Mouse (Mus musculus) heart, adult 11 months (tissue): Measurements from ENCODE around the gene Nr1d1.

Experiments
- DNase-seq: peaks from one replicate; pipeline ENCODE4 v3.0.0; 2022

Nr1d1 gene

GRCm38 (mm10) chr11:98735111-98735510, 40.0 kb downstream of the Nr1d1 start:
- no peak for DNase-seq

GRCm38 (mm10) chr11:98734020-98734419, 41.1 kb downstream of the Nr1d1 start:
- no peak for DNase-seq

GRCm38 (mm10) chr11:98731134-98731533, 44.0 kb downstream of the Nr1d1 start:
- peak; percentile 92 for DNase-seq

GRCm38 (mm10) chr11:98730727-98731126, 44.4 kb downstream of the Nr1d1 start:
- no peak for DNase-seq

- peak; percentile 100 for DNase-seq
Measured at GRCm38 (mm10) chr11:98729119-98729588, 46.0 kb downstream of the Nr1d1 start, which contains the start of gene Med24. TSS of gene Med24 (minus strand) at chr11:98729435.

- DNase-seq: peak; percentile 90
Measured at GRCm38 (mm10) chr11:98725926-98726506, 49.1 kb downstream of the Nr1d1 start.

- peak; percentile 88 for DNase-seq
Measured at GRCm38 (mm10) chr11:98723098-98723497, 52.0 kb downstream of the Nr1d1 start.

- peak; percentile 99 for DNase-seq
Measured at GRCm38 (mm10) chr11:98721458-98722226, 53.5 kb downstream of the Nr1d1 start.

- no peak for DNase-seq
Measured at GRCm38 (mm10) chr11:98720756-98721155, 54.4 kb downstream of the Nr1d1 start.
